Comparison of ENCODE assay signal across 8 mouse cellular contexts in the genomic region with DNA sequence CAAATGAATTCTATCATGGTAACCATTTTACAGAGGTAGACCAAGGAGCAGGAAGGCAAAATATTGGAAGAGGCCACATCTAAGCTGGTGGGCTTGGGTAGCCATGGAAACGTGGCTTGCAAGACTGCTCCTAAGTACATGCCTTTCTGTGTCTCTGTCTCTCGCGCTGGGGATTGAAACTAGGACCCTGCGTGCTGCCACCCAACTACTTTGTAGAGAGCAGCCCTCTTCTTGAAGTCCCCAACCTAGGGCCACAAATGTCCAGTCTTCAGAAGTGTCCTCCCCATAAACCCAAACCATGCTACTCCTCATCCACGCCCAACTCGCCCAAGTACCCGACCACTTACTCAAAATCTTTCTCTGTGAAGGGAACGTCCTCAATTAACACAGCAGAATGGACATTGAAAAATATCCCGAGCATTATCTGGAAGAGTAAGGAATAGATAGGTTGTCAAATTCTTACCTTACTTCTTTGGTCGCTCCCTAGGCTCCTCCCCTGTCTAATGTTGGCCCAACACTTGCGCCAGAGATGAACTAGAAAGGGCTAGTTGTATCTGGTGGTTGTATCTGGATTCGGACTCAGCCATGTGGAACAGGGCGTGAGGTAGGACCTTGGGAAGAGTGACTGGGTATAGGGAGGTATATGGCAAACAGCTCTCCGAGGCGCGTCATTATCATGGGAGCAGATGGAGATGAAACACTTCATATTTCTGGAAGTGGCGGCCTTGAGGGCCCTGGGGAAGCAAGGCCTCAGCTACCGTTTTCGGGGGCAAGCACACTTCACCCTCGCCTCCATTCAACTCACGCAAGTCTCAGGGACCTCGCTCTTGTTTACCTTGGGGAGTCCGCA. TPM values are rescaled to one million over a fixed set of nuclear protein-coding genes. Genes with fewer than 3 reads are reported as not detected.
DNase-seq lines count a peak whose midpoint lies in the region; ATAC-seq and TF ChIP-seq lines count a peak whose summit lies in the region.

No protein-coding gene starts in this region.

- no peak for ATAC-seq in G1E (ENCODE audit: extremely low read depth, insufficient number of reproducible peaks, low FRiP score, poor library complexity, severe bottlenecking)
- ATAC-seq in midbrain, embryonic 13.5 days: no peak
- ATAC-seq in inflammation-experienced regulatory T-cells, adult 6 months: no peak

- DNase-seq in gastrocnemius, adult 2 months: peak; percentile 40
- no peak for DNase-seq in gastrocnemius, adult 18-20 months (ENCODE audit: low spot score)
- no peak for DNase-seq in G1E (ENCODE audit: low spot score)
- DNase-seq in kidney, adult 9 months: peak; percentile 57
- no peak for DNase-seq in gastrocnemius, postnatal 25 days

- H3K4me3 ChIP-seq in gastrocnemius, adult 2 months: peak overlapping the region; percentile 99
- H3K4me3 ChIP-seq in G1E (ENCODE audit: low read depth, low read length): peak overlapping the region; percentile 90
- H3K4me3 ChIP-seq in erythroblast, embryonic 14.5 days (replicated peaks): peak overlapping the region; percentile 88
- H3K4me3 ChIP-seq in midbrain, embryonic 13.5 days (replicated peaks): peak overlapping the region; percentile 96

- no peaks in the 10 kb centered on the region for H3K9me3 ChIP-seq in G1E (replicated peaks)
- H3K9me3 ChIP-seq in erythroblast, embryonic 14.5 days (ENCODE audit: control insufficient read depth, low read length): no peaks in the 10 kb centered on the region
- no peaks in the 10 kb centered on the region for H3K9me3 ChIP-seq in midbrain, embryonic 13.5 days

- peaks cover 34% of the 10 kb centered on the region for H3K36me3 ChIP-seq in G1E (replicated peaks)
- H3K36me3 ChIP-seq in erythroblast, embryonic 14.5 days (ENCODE audit: control insufficient read depth): peaks cover 34% of the 10 kb centered on the region
- peaks cover 18% of the 10 kb centered on the region for H3K36me3 ChIP-seq in midbrain, embryonic 13.5 days

- peaks cover 64% of the 10 kb centered on the region for H3K4me1 ChIP-seq in G1E (ENCODE audit: insufficient read depth, low read depth, low read length)
- H3K4me1 ChIP-seq in erythroblast, embryonic 14.5 days (ENCODE audit: control insufficient read depth): peaks cover 65% of the 10 kb centered on the region
- H3K4me1 ChIP-seq in midbrain, embryonic 13.5 days (replicated peaks): peaks cover 38% of the 10 kb centered on the region

- WGBS in midbrain, embryonic 13.5 days: 13% methylated on average over 23 of the region's 23 CpGs

- H3K4me2 ChIP-seq in midbrain, embryonic 13.5 days (replicated peaks): peak overlapping the region; percentile 99

- peak overlapping the region; percentile 97 for H3K27ac ChIP-seq in gastrocnemius, adult 2 months
- H3K27ac ChIP-seq in midbrain, embryonic 13.5 days: peak overlapping the region; percentile 91

- no peak for TF ChIP-seq CTCF in gastrocnemius, adult 2 months (IDR thresholded peaks at IDR 0.05)
- no peak for TF ChIP-seq CTCF in G1E (IDR thresholded peaks at IDR 0.05; ENCODE audit: low read depth, low read length)

- H3K27me3 ChIP-seq in G1E (ENCODE audit: insufficient read depth, low read length): peaks cover 6% of the 10 kb centered on the region; the same call in 1 of the 2 replicates
- no peaks in the 10 kb centered on the region; the same call in 1 of the 2 replicates for H3K27me3 ChIP-seq in erythroblast, embryonic 14.5 days (ENCODE audit: control insufficient read depth)
- H3K27me3 ChIP-seq in midbrain, embryonic 13.5 days: no peaks in the 10 kb centered on the region

- peak overlapping the region; percentile 85 for H3K9ac ChIP-seq in midbrain, embryonic 13.5 days (replicated peaks)

- intact Hi-C loops in gastrocnemius, adult 2 months (cut with DNase I): no loop called here

RNA-seq across cellular contexts. Expression of a gene that starts 0.8 kb away (rescaled TPM):
- total RNA-seq in gastrocnemius, adult 2 months (2021): 1 to 10 TPM; 3.7 to 4.4 TPM
- total RNA-seq in gastrocnemius, adult 18-20 months (2021): 1 to 10 TPM; 3.2 to 3.3 TPM
- total RNA-seq in G1E (2014; fragmentation: Nextera tagmentation) (2.9 and 3.5 TPM in 2 replicates), G1E (2017) (1.2 and 1.9 TPM in 2 replicates)
- polyA plus RNA-seq in G1E (2012): 3.2 TPM in 2 replicates
- 4.0 and 6.0 TPM in 2 replicates for polyA plus RNA-seq in erythroblast, embryonic 14.5 days (2012)
- polyA plus RNA-seq in midbrain, embryonic 13.5 days (2015; fragmentation: Nextera tagmentation; extraction: Ambion mirVana): 15.0 and 15.8 TPM in 2 replicates
- total RNA-seq in gastrocnemius, postnatal 25 days (2021): 1 to 10 TPM; 2.4 to 3.0 TPM
- polyA plus RNA-seq in inflammation-experienced regulatory T-cells, adult 6 months (2017; shearing (Covaris generic)): 10 to 100 TPM in 1 of 3 experiments, 1 to 10 TPM in 2; 2.7 to 11.1 (median 6.1) TPM

RNA-seq across cellular contexts. Expression of a gene that starts 0.8 kb away (rescaled TPM):
- total RNA-seq in gastrocnemius, adult 2 months (2021): 100 to 1,000 TPM; 109 to 117 TPM
- 100 to 1,000 TPM; 120 to 133 TPM for total RNA-seq in gastrocnemius, adult 18-20 months (2021)
- total RNA-seq in G1E (2014; fragmentation: Nextera tagmentation) (133 and 164 TPM in 2 replicates), G1E (2017) (21.6 and 29.2 TPM in 2 replicates)
- polyA plus RNA-seq in G1E (2012): 119 and 152 TPM in 2 replicates
- polyA plus RNA-seq in erythroblast, embryonic 14.5 days (2012): 23.7 and 29.0 TPM in 2 replicates
- 289 and 304 TPM in 2 replicates for polyA plus RNA-seq in midbrain, embryonic 13.5 days (2015; fragmentation: Nextera tagmentation; extraction: Ambion mirVana)
- 100 to 1,000 TPM in 1 of 2 experiments, 10 to 100 TPM in 1; 96.1 to 126 TPM for total RNA-seq in gastrocnemius, postnatal 25 days (2021)
- polyA plus RNA-seq in inflammation-experienced regulatory T-cells, adult 6 months (2017; shearing (Covaris generic)): 100 to 1,000 TPM; 207 to 275 (median 255) TPM

RNA-seq across cellular contexts. Expression of a gene that starts 1.1 kb away (rescaled TPM):
- 10 to 100 TPM; 33.4 to 37.0 TPM for total RNA-seq in gastrocnemius, adult 2 months (2021)
- total RNA-seq in gastrocnemius, adult 18-20 months (2021): 10 to 100 TPM; 30.3 to 30.7 TPM
- total RNA-seq in G1E (2014; fragmentation: Nextera tagmentation) (64.9 and 75.9 TPM in 2 replicates), G1E (2017) (18.5 and 20.2 TPM in 2 replicates)
- 83.3 and 100 TPM in 2 replicates for polyA plus RNA-seq in G1E (2012)
- 9.8 and 17.9 TPM in 2 replicates for polyA plus RNA-seq in erythroblast, embryonic 14.5 days (2012)
- 193 and 201 TPM in 2 replicates for polyA plus RNA-seq in midbrain, embryonic 13.5 days (2015; fragmentation: Nextera tagmentation; extraction: Ambion mirVana)
- 10 to 100 TPM; 26.9 to 36.2 TPM for total RNA-seq in gastrocnemius, postnatal 25 days (2021)
- 100 to 1,000 TPM; 133 to 147 (median 134) TPM for polyA plus RNA-seq in inflammation-experienced regulatory T-cells, adult 6 months (2017; shearing (Covaris generic))

RNA-seq across cellular contexts. Expression of a gene that starts 9.2 kb away (rescaled TPM):
- 1 to 10 TPM; 1.4 to 2.6 TPM for total RNA-seq in gastrocnemius, adult 2 months (2021)
- 1 to 10 TPM in 1 of 2 experiments, under 1 TPM in 1; 0.82 to 5.1 TPM for total RNA-seq in gastrocnemius, adult 18-20 months (2021)
- total RNA-seq in G1E (2014; fragmentation: Nextera tagmentation) (not detected in 2 replicates), G1E (2017) (0.22 TPM in 1 of 2 replicates, not detected in the other)
- polyA plus RNA-seq in G1E (2012): not detected in 2 replicates
- 0.06 and 0.13 TPM in 2 replicates for polyA plus RNA-seq in erythroblast, embryonic 14.5 days (2012)
- polyA plus RNA-seq in midbrain, embryonic 13.5 days (2015; fragmentation: Nextera tagmentation; extraction: Ambion mirVana): 3.9 and 4.3 TPM in 2 replicates
- 1 to 10 TPM; 4.1 to 6.2 TPM for total RNA-seq in gastrocnemius, postnatal 25 days (2021)
- under 1 TPM in 1 of 3 experiments, not detected in 2; 0.39 TPM for polyA plus RNA-seq in inflammation-experienced regulatory T-cells, adult 6 months (2017; shearing (Covaris generic))

RNA-seq across cellular contexts. Expression of a gene that starts 16.3 kb away (rescaled TPM):
- total RNA-seq in gastrocnemius, adult 2 months (2021): 1 to 10 TPM; 1.0 to 1.8 TPM
- total RNA-seq in gastrocnemius, adult 18-20 months (2021): 1 to 10 TPM; 1.2 to 1.5 TPM
- not detected in 2 replicates for total RNA-seq in G1E (2014; fragmentation: Nextera tagmentation)
- 0.11 and 0.12 TPM in 2 replicates for total RNA-seq in G1E (2017)
- polyA plus RNA-seq in G1E (2012): 0.02 TPM in 1 of 2 replicates, not detected in the other
- polyA plus RNA-seq in erythroblast, embryonic 14.5 days (2012): 0.03 and 0.05 TPM in 2 replicates
- polyA plus RNA-seq in midbrain, embryonic 13.5 days (2015; fragmentation: Nextera tagmentation; extraction: Ambion mirVana): 0.57 and 1.2 TPM in 2 replicates
- under 1 TPM; 0.67 to 0.80 TPM for total RNA-seq in gastrocnemius, postnatal 25 days (2021)
- under 1 TPM in 1 of 3 experiments, not detected in 2; 0.47 TPM for polyA plus RNA-seq in inflammation-experienced regulatory T-cells, adult 6 months (2017; shearing (Covaris generic))

Comparison
In these comparisons a context has a peak if more than half of its experiments do, and no peak if none do; other contexts are left out.
1. DNase-seq: peak in gastrocnemius, adult 2 months (single experiment) and kidney, adult 9 months (single experiment); none in gastrocnemius, adult 18-20 months (single experiment), G1E (single experiment) and gastrocnemius, postnatal 25 days (single experiment).
2. Peak in every context shown above with its lines, with median percentiles within 50 percentile points of each other: H3K4me3 ChIP-seq.